Mouse (Mus musculus): ENCODE results near the gene Nsmce1. TPM values are rescaled to one million over a fixed set of nuclear protein-coding genes. Genes with fewer than 3 reads are reported as not detected.

Gene Nsmce1
- polyA plus RNA-seq, 1 experiment from 2014 or later, result 127 TPM

GRCm38 (mm10) chr7:125486121-125486630 lies 5.2 kb downstream of the Nsmce1 start:
- DNase-seq (ENCODE audit: low spot score) (no peak), ATAC-seq (ENCODE audit: insufficient number of reproducible peaks, low FRiP score, low TSS enrichment, low read depth) (no peak)
- no peaks in the 10 kb centered on the region for H3K27me3 ChIP-seq (ENCODE audit: control insufficient read depth, insufficient read depth, low read length)
- no peak overlapping the region for H3K4me2 ChIP-seq (ENCODE audit: low read depth, severe bottlenecking)
- H3K9ac ChIP-seq (ENCODE audit: low read length), result no peak overlapping the region
- no peak overlapping the region for H3K4me3 ChIP-seq (ENCODE audit: low read depth, low read length)
- no peak overlapping the region for H3K27ac ChIP-seq (replicated peaks; ENCODE audit: low read depth, low read length)
- 91% methylated on average over 16 of the region's 16 CpGs for WGBS
- H3K4me1 ChIP-seq (ENCODE audit: control insufficient read depth, insufficient read depth, low read length), result no peaks in the 10 kb centered on the region; the same call in 1 of the 2 replicates
- peaks cover 2% of the 10 kb centered on the region; the same call in 1 of the 2 replicates for H3K36me3 ChIP-seq (ENCODE audit: control insufficient read depth, insufficient read depth, low read length)
- H3K9me3 ChIP-seq (ENCODE audit: control insufficient read depth, low read length), result no peaks in the 10 kb centered on the region

- Histone ChIP-seq H3K9ac (ENCODE audit: low read length) (no peak overlapping the region), H3K36me3 (ENCODE audit: control insufficient read depth, insufficient read depth, low read length) (peaks cover 2% of the 10 kb centered on the region; the same call in 1 of the 2 replicates), H3K4me1 (ENCODE audit: control insufficient read depth, insufficient read depth, low read length) (no peaks in the 10 kb centered on the region), H3K27ac (replicated peaks; ENCODE audit: low read depth, low read length) (no peak overlapping the region), H3K4me3 (ENCODE audit: low read depth, low read length) (no peak overlapping the region), H3K4me2 (ENCODE audit: low read depth, severe bottlenecking) (no peak overlapping the region), H3K9me3 (ENCODE audit: control insufficient read depth, low read length) (no peaks in the 10 kb centered on the region), H3K27me3 (ENCODE audit: control insufficient read depth, insufficient read depth, low read length) (no peaks in the 10 kb centered on the region)
- 95% methylated on average over 7 of the region's 7 CpGs for WGBS
- DNase-seq (ENCODE audit: low spot score), result no peak
- no peak for ATAC-seq (ENCODE audit: insufficient number of reproducible peaks, low FRiP score, low TSS enrichment, low read depth)
Measured at GRCm38 (mm10) chr7:125484791-125485190, 6.6 kb downstream of the Nsmce1 start.

GRCm38 (mm10) chr7:125482886-125483285 lies 8.5 kb downstream of the Nsmce1 start:
- Histone ChIP-seq H3K4me1 (ENCODE audit: control insufficient read depth, insufficient read depth, low read length) (no peaks in the 10 kb centered on the region), H3K9me3 (ENCODE audit: control insufficient read depth, low read length) (no peaks in the 10 kb centered on the region), H3K27me3 (ENCODE audit: control insufficient read depth, insufficient read depth, low read length) (no peaks in the 10 kb centered on the region), H3K36me3 (ENCODE audit: control insufficient read depth, insufficient read depth, low read length) (peaks cover 6% of the 10 kb centered on the region; the same call in 1 of the 2 replicates), H3K4me2 (ENCODE audit: low read depth, severe bottlenecking) (no peak overlapping the region), H3K4me3 (ENCODE audit: low read depth, low read length) (no peak overlapping the region), H3K27ac (replicated peaks; ENCODE audit: low read depth, low read length) (no peak overlapping the region), H3K9ac (ENCODE audit: low read length) (no peak overlapping the region)
- 83% methylated on average over 2 of the region's 2 CpGs for WGBS
- ATAC-seq (ENCODE audit: insufficient number of reproducible peaks, low FRiP score, low TSS enrichment, low read depth) (no peak), DNase-seq (ENCODE audit: low spot score) (no peak)

- no peak overlapping the region for H3K4me3 ChIP-seq (ENCODE audit: low read depth, low read length)
- DNase-seq (ENCODE audit: low spot score) (no peak), ATAC-seq (ENCODE audit: insufficient number of reproducible peaks, low FRiP score, low TSS enrichment, low read depth) (no peak)
- H3K4me2 ChIP-seq (ENCODE audit: low read depth, severe bottlenecking), result no peak overlapping the region
- WGBS, result 91% methylated on average over 3 of the region's 3 CpGs
- H3K9ac ChIP-seq (ENCODE audit: low read length), result no peak overlapping the region
- no peaks in the 10 kb centered on the region for H3K27me3 ChIP-seq (ENCODE audit: control insufficient read depth, insufficient read depth, low read length)
- no peak overlapping the region for H3K27ac ChIP-seq (replicated peaks; ENCODE audit: low read depth, low read length)
- H3K4me1 ChIP-seq (ENCODE audit: control insufficient read depth, insufficient read depth, low read length), result no peaks in the 10 kb centered on the region
- peaks cover 8% of the 10 kb centered on the region; the same call in 1 of the 2 replicates for H3K36me3 ChIP-seq (ENCODE audit: control insufficient read depth, insufficient read depth, low read length)
- no peaks in the 10 kb centered on the region for H3K9me3 ChIP-seq (ENCODE audit: control insufficient read depth, low read length)
Measured at GRCm38 (mm10) chr7:125482339-125482738, 9.1 kb downstream of the Nsmce1 start.

- Histone ChIP-seq H3K9me3 (ENCODE audit: control insufficient read depth, low read length) (no peaks in the 10 kb centered on the region), H3K36me3 (ENCODE audit: control insufficient read depth, insufficient read depth, low read length) (peaks cover 5% of the 10 kb centered on the region; the same call in 1 of the 2 replicates), H3K4me1 (ENCODE audit: control insufficient read depth, insufficient read depth, low read length) (peaks cover 2% of the 10 kb centered on the region; the same call in 1 of the 2 replicates), H3K4me2 (ENCODE audit: low read depth, severe bottlenecking) (no peak overlapping the region), H3K27ac (replicated peaks; ENCODE audit: low read depth, low read length) (no peak overlapping the region), H3K9ac (ENCODE audit: low read length) (no peak overlapping the region), H3K27me3 (ENCODE audit: control insufficient read depth, insufficient read depth, low read length) (no peaks in the 10 kb centered on the region), H3K4me3 (ENCODE audit: low read depth, low read length) (no peak overlapping the region)
- 92% methylated on average over 4 of the region's 4 CpGs for WGBS
- ATAC-seq (ENCODE audit: insufficient number of reproducible peaks, low FRiP score, low TSS enrichment, low read depth) (no peak), DNase-seq (ENCODE audit: low spot score) (no peak)
Measured at GRCm38 (mm10) chr7:125480518-125480917, 10.9 kb downstream of the Nsmce1 start.

GRCm38 (mm10) chr7:125478391-125478984 lies 12.9 kb downstream of the Nsmce1 start:
- WGBS, result 87% methylated on average over 7 of the region's 7 CpGs
- no peaks in the 10 kb centered on the region for H3K9me3 ChIP-seq (ENCODE audit: control insufficient read depth, low read length)
- H3K4me2 ChIP-seq (ENCODE audit: low read depth, severe bottlenecking), result no peak overlapping the region
- no peaks in the 10 kb centered on the region for H3K27me3 ChIP-seq (ENCODE audit: control insufficient read depth, insufficient read depth, low read length)
- ATAC-seq (ENCODE audit: insufficient number of reproducible peaks, low FRiP score, low TSS enrichment, low read depth), result no peak
- peaks cover 2% of the 10 kb centered on the region; the same call in 1 of the 2 replicates for H3K4me1 ChIP-seq (ENCODE audit: control insufficient read depth, insufficient read depth, low read length)
- no peak for DNase-seq (ENCODE audit: low spot score)
- H3K36me3 ChIP-seq (ENCODE audit: control insufficient read depth, insufficient read depth, low read length), result peaks cover 5% of the 10 kb centered on the region; the same call in 1 of the 2 replicates
- no peak overlapping the region for H3K4me3 ChIP-seq (ENCODE audit: low read depth, low read length)
- no peak overlapping the region for H3K27ac ChIP-seq (replicated peaks; ENCODE audit: low read depth, low read length)
- H3K9ac ChIP-seq (ENCODE audit: low read length), result no peak overlapping the region

GRCm38 (mm10) chr7:125475601-125476251 lies 15.7 kb downstream of the Nsmce1 start:
- DNase-seq (ENCODE audit: low spot score) (no peak), ATAC-seq (ENCODE audit: insufficient number of reproducible peaks, low FRiP score, low TSS enrichment, low read depth) (no peak)
- Histone ChIP-seq H3K4me3 (ENCODE audit: low read depth, low read length) (no peak overlapping the region), H3K36me3 (ENCODE audit: control insufficient read depth, insufficient read depth, low read length) (peaks cover 5% of the 10 kb centered on the region; the same call in 1 of the 2 replicates), H3K4me1 (ENCODE audit: control insufficient read depth, insufficient read depth, low read length) (peaks cover 2% of the 10 kb centered on the region; the same call in 1 of the 2 replicates), H3K4me2 (ENCODE audit: low read depth, severe bottlenecking) (no peak overlapping the region), H3K27me3 (ENCODE audit: control insufficient read depth, insufficient read depth, low read length) (no peaks in the 10 kb centered on the region), H3K9ac (ENCODE audit: low read length) (peak overlapping the region; percentile 12; the same call in 1 of the 2 replicates), H3K9me3 (ENCODE audit: control insufficient read depth, low read length) (no peaks in the 10 kb centered on the region), H3K27ac (replicated peaks; ENCODE audit: low read depth, low read length) (no peak overlapping the region; the same call in 1 of the 2 replicates)
- 68% methylated on average over 11 of the region's 11 CpGs for WGBS

GRCm38 (mm10) chr7:125474535-125474934 lies 16.9 kb downstream of the Nsmce1 start:
- Histone ChIP-seq H3K4me1 (ENCODE audit: control insufficient read depth, insufficient read depth, low read length) (peaks cover 2% of the 10 kb centered on the region; the same call in 1 of the 2 replicates), H3K36me3 (ENCODE audit: control insufficient read depth, insufficient read depth, low read length) (peaks cover 7% of the 10 kb centered on the region; the same call in 1 of the 2 replicates), H3K4me3 (ENCODE audit: low read depth, low read length) (no peak overlapping the region), H3K27me3 (ENCODE audit: control insufficient read depth, insufficient read depth, low read length) (no peaks in the 10 kb centered on the region), H3K9ac (ENCODE audit: low read length) (no peak overlapping the region), H3K27ac (replicated peaks; ENCODE audit: low read depth, low read length) (no peak overlapping the region), H3K9me3 (ENCODE audit: control insufficient read depth, low read length) (no peaks in the 10 kb centered on the region), H3K4me2 (ENCODE audit: low read depth, severe bottlenecking) (no peak overlapping the region)
- no peak for DNase-seq (ENCODE audit: low spot score)
- 64% methylated on average over 4 of the region's 4 CpGs for WGBS
- ATAC-seq (ENCODE audit: insufficient number of reproducible peaks, low FRiP score, low TSS enrichment, low read depth), result no peak

Data from limb, embryonic 11.5 days (tissue).